Mouse (Mus musculus) monocyte, adult 2 months (primary cell): Measurements from ENCODE around the gene Filip1l.

ENCODE experiments used
- DNase-seq, 2 experiments: peaks; one replicate each; pipeline ENCODE4 v3.0.0; 2022; ENCODE audit warnings: low spot score in 2 of 2, low read depth in 1 of 2

The Filip1l gene

GRCm38 (mm10) chr16:57396249-57396648, 43.4 kb downstream of the Filip1l start:
- DNase-seq, result peak; percentile 20 to 44

- DNase-seq, result no peak
These were observed 45.0 kb downstream of the Filip1l start for GRCm38 (mm10) chr16:57397845-57398244.

GRCm38 (mm10) chr16:57398387-57399214, 45.7 kb downstream of the Filip1l start:
- peak in 1 of 2 experiments; percentile 34 for DNase-seq

- DNase-seq, result no peak
These were observed 46.7 kb downstream of the Filip1l start for GRCm38 (mm10) chr16:57399566-57399965.

- DNase-seq, result no peak
These were observed 48.8 kb downstream of the Filip1l start for GRCm38 (mm10) chr16:57401702-57402101.

- no peak for DNase-seq
These were observed 50.0 kb downstream of the Filip1l start for GRCm38 (mm10) chr16:57402910-57403309.

- DNase-seq, result no peak
These were observed 50.9 kb downstream of the Filip1l start for GRCm38 (mm10) chr16:57403825-57404224.

GRCm38 (mm10) chr16:57412766-57413165, 59.9 kb downstream of the Filip1l start:
- DNase-seq, result no peak

- no peak for DNase-seq
These were observed 63.2 kb downstream of the Filip1l start for GRCm38 (mm10) chr16:57416049-57416448.

GRCm38 (mm10) chr16:57417017-57417416, 64.1 kb downstream of the Filip1l start:
- DNase-seq, result no peak

GRCm38 (mm10) chr16:57417955-57418354, 65.1 kb downstream of the Filip1l start:
- DNase-seq, result no peak

GRCm38 (mm10) chr16:57419332-57419731, 66.4 kb downstream of the Filip1l start:
- no peak for DNase-seq

- DNase-seq, result no peak
These were observed 67.0 kb downstream of the Filip1l start for GRCm38 (mm10) chr16:57419881-57420280.

GRCm38 (mm10) chr16:57420773-57421556, 68.1 kb downstream of the Filip1l start:
- no peak for DNase-seq

- DNase-seq, result peak in 1 of 2 experiments; percentile 8
These were observed 69.0 kb downstream of the Filip1l start for GRCm38 (mm10) chr16:57421680-57422417.

GRCm38 (mm10) chr16:57423001-57423800, 70.3 kb downstream of the Filip1l start:
- DNase-seq, result peak; percentile 14 to 55

- no peak for DNase-seq
These were observed 73.8 kb downstream of the Filip1l start for GRCm38 (mm10) chr16:57426680-57427079.

GRCm38 (mm10) chr16:57427516-57428285, 74.8 kb downstream of the Filip1l start:
- DNase-seq, result no peak

GRCm38 (mm10) chr16:57428977-57429376, 76.1 kb downstream of the Filip1l start:
- no peak for DNase-seq

GRCm38 (mm10) chr16:57431294-57431693, 78.4 kb downstream of the Filip1l start:
- DNase-seq, result no peak
